Mouse (Mus musculus): ENCODE data around the gene Tmcc3. TPM values are rescaled to one million over a fixed set of nuclear protein-coding genes. Genes with fewer than 3 reads are reported as not detected.

The Tmcc3 gene
- total and polyA plus RNA-seq, 2 experiments from 2014 or later = 12.8 to 14.7 TPM

GRCm38 (mm10) chr10:94346596-94346995 is 34.8 kb downstream of the Tmcc3 start:
- TF ChIP-seq CTCF (IDR thresholded peaks at IDR 0.05) = no peak
- H3K4me3 ChIP-seq (ENCODE audit: low read depth, low read length) = no peak overlapping the region
- DNase-seq (ENCODE audit: low spot score) = no peak
- no peaks in the 10 kb centered on the region for H3K4me1 ChIP-seq (ENCODE audit: insufficient read depth, low read length)
- H3K27ac ChIP-seq (ENCODE audit: low read depth, low read length) = no peak overlapping the region
- H3K9me3 ChIP-seq (ENCODE audit: low read length) = no peaks in the 10 kb centered on the region
- no peak overlapping the region for H3K4me2 ChIP-seq (ENCODE audit: low read depth, low read length, poor library complexity, severe bottlenecking)
- no peak for ATAC-seq (ENCODE audit: low FRiP score)
- H3K9ac ChIP-seq (replicated peaks; ENCODE audit: low read length, poor library complexity, severe bottlenecking) = no peak overlapping the region
- 94% methylated on average over 7 of the region's 7 CpGs for WGBS
- no peaks in the 10 kb centered on the region for H3K36me3 ChIP-seq (ENCODE audit: insufficient read depth, low read length)
- no peaks in the 10 kb centered on the region for H3K27me3 ChIP-seq (ENCODE audit: insufficient read depth, low read length)

GRCm38 (mm10) chr10:94347296-94347695 is 35.5 kb downstream of the Tmcc3 start:
- Histone ChIP-seq H3K27ac (ENCODE audit: low read depth, low read length) (no peak overlapping the region), H3K9me3 (ENCODE audit: low read length) (no peaks in the 10 kb centered on the region), H3K4me2 (ENCODE audit: low read depth, low read length, poor library complexity, severe bottlenecking) (no peak overlapping the region), H3K27me3 (ENCODE audit: insufficient read depth, low read length) (no peaks in the 10 kb centered on the region), H3K4me3 (ENCODE audit: low read depth, low read length) (no peak overlapping the region), H3K9ac (replicated peaks; ENCODE audit: low read length, poor library complexity, severe bottlenecking) (no peak overlapping the region), H3K36me3 (ENCODE audit: insufficient read depth, low read length) (no peaks in the 10 kb centered on the region), H3K4me1 (ENCODE audit: insufficient read depth, low read length) (no peaks in the 10 kb centered on the region)
- 79% methylated on average over 10 of the region's 10 CpGs for WGBS
- DNase-seq (ENCODE audit: low spot score) (no peak), ATAC-seq (ENCODE audit: low FRiP score) (no peak)
- TF ChIP-seq CTCF (IDR thresholded peaks at IDR 0.05) = no peak

GRCm38 (mm10) chr10:94347959-94348358 is 36.2 kb downstream of the Tmcc3 start:
- Histone ChIP-seq H3K27me3 (ENCODE audit: insufficient read depth, low read length) (no peaks in the 10 kb centered on the region), H3K36me3 (ENCODE audit: insufficient read depth, low read length) (no peaks in the 10 kb centered on the region), H3K27ac (ENCODE audit: low read depth, low read length) (no peak overlapping the region), H3K4me2 (ENCODE audit: low read depth, low read length, poor library complexity, severe bottlenecking) (no peak overlapping the region), H3K9me3 (ENCODE audit: low read length) (no peaks in the 10 kb centered on the region), H3K4me1 (ENCODE audit: insufficient read depth, low read length) (no peaks in the 10 kb centered on the region), H3K4me3 (ENCODE audit: low read depth, low read length) (no peak overlapping the region), H3K9ac (replicated peaks; ENCODE audit: low read length, poor library complexity, severe bottlenecking) (no peak overlapping the region)
- ATAC-seq (ENCODE audit: low FRiP score) = no peak
- TF ChIP-seq CTCF (IDR thresholded peaks at IDR 0.05) = no peak
- DNase-seq (ENCODE audit: low spot score) = no peak
- WGBS = 95% methylated on average over 10 of the region's 10 CpGs

DNA sequence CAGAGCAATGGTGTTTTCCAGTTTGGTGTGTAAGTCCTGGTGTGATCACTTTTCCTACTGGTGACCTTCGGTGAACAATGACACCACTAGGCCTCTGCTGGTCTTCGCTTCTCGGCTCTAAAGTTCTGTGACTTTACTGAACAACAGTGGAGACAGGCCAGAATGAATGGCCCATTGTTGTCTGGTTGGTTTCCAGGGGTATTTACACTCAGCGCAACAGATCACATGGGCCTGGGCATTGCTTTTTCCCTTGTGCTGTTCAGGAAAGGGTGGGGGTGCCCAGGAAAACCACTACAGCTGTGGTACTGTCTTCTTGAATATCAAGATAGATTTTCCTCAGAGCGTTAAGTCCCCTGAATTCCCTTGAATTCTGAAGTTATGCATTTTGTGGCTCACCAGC is 38.5 kb downstream of the Tmcc3 start:
- no peaks in the 10 kb centered on the region for H3K27me3 ChIP-seq (ENCODE audit: insufficient read depth, low read length)
- no peak overlapping the region for H3K4me2 ChIP-seq (ENCODE audit: low read depth, low read length, poor library complexity, severe bottlenecking)
- H3K9ac ChIP-seq (replicated peaks; ENCODE audit: low read length, poor library complexity, severe bottlenecking) = no peak overlapping the region
- no peak for DNase-seq (ENCODE audit: low spot score)
- H3K4me1 ChIP-seq (ENCODE audit: insufficient read depth, low read length) = no peaks in the 10 kb centered on the region
- no peak for ATAC-seq (ENCODE audit: low FRiP score)
- H3K4me3 ChIP-seq (ENCODE audit: low read depth, low read length) = no peak overlapping the region
- H3K36me3 ChIP-seq (ENCODE audit: insufficient read depth, low read length) = no peaks in the 10 kb centered on the region
- 65% methylated on average over 5 of the region's 5 CpGs for WGBS
- TF ChIP-seq CTCF (IDR thresholded peaks at IDR 0.05) = no peak
- H3K9me3 ChIP-seq (ENCODE audit: low read length) = no peaks in the 10 kb centered on the region
- no peak overlapping the region for H3K27ac ChIP-seq (ENCODE audit: low read depth, low read length)

DNA sequence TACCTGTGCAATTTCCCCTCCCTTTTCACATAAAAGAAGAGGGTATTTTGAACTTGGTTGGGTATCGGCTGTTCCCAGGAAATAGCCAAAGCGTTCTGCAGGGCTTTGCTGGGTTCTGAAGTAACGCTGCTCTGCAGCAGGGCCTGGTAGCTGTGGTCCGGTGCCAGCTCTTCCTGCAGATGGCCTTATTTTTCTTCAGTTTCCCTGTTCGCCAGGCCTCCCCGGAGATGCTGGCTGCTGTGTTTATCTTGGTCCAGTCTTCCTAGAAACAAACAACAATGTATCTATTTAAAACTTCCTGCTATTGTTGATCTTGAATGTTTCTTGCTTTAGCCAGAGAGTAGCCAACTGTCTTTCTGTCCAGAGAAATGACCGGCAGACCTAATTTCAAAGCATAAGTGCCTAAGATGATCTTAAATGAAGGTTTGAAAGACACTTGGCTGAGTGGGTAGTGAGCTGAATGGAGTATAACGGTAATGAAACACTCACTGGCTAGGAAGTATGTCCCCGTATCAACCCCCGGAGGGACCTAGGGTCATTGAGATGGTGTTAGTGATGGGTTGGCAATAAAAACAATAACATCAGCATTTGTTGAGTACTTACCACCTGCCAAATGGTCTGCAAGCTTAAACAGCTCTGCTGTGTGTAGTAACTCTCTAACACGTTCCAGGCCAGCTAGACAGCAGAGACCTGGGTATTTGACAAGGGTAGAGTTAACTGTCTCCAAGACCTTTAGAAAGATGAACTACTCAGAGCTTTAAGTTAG is 39.3 kb downstream of the Tmcc3 start:
- TF ChIP-seq CTCF (IDR thresholded peaks at IDR 0.05) = no peak
- Histone ChIP-seq H3K4me1 (ENCODE audit: insufficient read depth, low read length) (no peaks in the 10 kb centered on the region), H3K4me3 (ENCODE audit: low read depth, low read length) (no peak overlapping the region), H3K36me3 (ENCODE audit: insufficient read depth, low read length) (no peaks in the 10 kb centered on the region), H3K4me2 (ENCODE audit: low read depth, low read length, poor library complexity, severe bottlenecking) (no peak overlapping the region), H3K27ac (ENCODE audit: low read depth, low read length) (no peak overlapping the region), H3K9me3 (ENCODE audit: low read length) (no peaks in the 10 kb centered on the region), H3K27me3 (ENCODE audit: insufficient read depth, low read length) (no peaks in the 10 kb centered on the region), H3K9ac (replicated peaks; ENCODE audit: low read length, poor library complexity, severe bottlenecking) (no peak overlapping the region)
- 76% methylated on average over 11 of the region's 11 CpGs for WGBS
- ATAC-seq (ENCODE audit: low FRiP score) (no peak), DNase-seq (ENCODE audit: low spot score) (no peak)

DNA sequence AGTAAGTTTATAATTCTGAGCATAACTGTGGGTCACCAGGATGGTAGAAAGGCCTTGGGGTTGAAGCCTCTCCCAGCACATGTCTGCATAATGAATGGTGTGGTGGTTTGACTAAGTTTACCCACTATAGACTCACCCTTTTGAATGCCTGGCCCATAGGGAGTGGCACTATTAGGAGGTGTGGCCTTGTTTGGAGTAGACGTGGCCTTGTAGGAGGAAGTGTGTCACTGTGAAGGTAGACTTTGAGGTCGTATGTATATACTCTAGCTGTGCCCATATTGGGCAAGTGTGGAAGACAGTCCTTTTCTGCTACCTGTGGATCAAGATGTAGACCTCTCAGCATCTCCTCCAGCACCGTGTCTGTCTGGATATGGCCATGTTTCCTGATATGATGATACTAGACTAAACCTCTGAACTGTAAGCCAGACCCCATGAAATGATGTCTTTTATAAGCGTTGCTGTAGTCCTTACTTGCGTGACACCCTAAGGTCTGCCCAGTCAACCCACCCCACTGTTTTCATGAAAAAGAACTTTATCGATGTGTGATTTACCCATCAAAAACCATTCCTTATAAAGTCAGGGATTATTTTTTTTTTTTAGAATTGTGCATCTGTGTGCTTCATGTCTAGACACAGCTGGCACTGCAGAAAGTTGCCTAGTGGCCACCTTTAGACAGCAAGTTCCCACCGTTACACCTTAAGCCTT is 40.6 kb downstream of the Tmcc3 start:
- DNase-seq (ENCODE audit: low spot score) = no peak
- WGBS = 93% methylated on average over 7 of the region's 7 CpGs
- no peaks in the 10 kb centered on the region for H3K27me3 ChIP-seq (ENCODE audit: insufficient read depth, low read length)

More for the DNA sequence above, 40.6 kb downstream of the Tmcc3 start:
- H3K4me1 ChIP-seq (ENCODE audit: insufficient read depth, low read length) = no peaks in the 10 kb centered on the region
- no peaks in the 10 kb centered on the region for H3K9me3 ChIP-seq (ENCODE audit: low read length)
- no peak overlapping the region for H3K4me2 ChIP-seq (ENCODE audit: low read depth, low read length, poor library complexity, severe bottlenecking)
- no peak overlapping the region for H3K27ac ChIP-seq (ENCODE audit: low read depth, low read length)
- no peaks in the 10 kb centered on the region for H3K36me3 ChIP-seq (ENCODE audit: insufficient read depth, low read length)
- no peak overlapping the region for H3K4me3 ChIP-seq (ENCODE audit: low read depth, low read length)
- no peak for ATAC-seq (ENCODE audit: low FRiP score)
- TF ChIP-seq CTCF (IDR thresholded peaks at IDR 0.05) = no peak
- H3K9ac ChIP-seq (replicated peaks; ENCODE audit: low read length, poor library complexity, severe bottlenecking) = no peak overlapping the region
